13 mouse cellular contexts compared by ENCODE assay signal in genomic region chr6:57106358-57106757, GRCm38 (mm10). TPM values are rescaled to one million over a fixed set of nuclear protein-coding genes. Genes with fewer than 3 reads are reported as not detected.
DNase-seq lines count a peak whose midpoint lies in the region; ATAC-seq and TF ChIP-seq lines count a peak whose summit lies in the region.
"Had no signal": no experiment of that assay in that cellular context is flagged by ENCODE, and none has a peak within 500 bp of the region (broad histone marks: within the 10 kb centered on the region; RNA-seq: fewer than 3 reads in every experiment).

No protein-coding gene starts in this region.

- H3K4me1 ChIP-seq in embryonic facial prominence, embryonic 11.5 days (ENCODE audit: control insufficient read depth, insufficient read depth, low read length), result no peaks in the 10 kb centered on the region
- no peaks in the 10 kb centered on the region for H3K4me1 ChIP-seq in embryonic facial prominence, embryonic 10.5 days
- no peaks in the 10 kb centered on the region for H3K4me1 ChIP-seq in midbrain, embryonic 14.5 days (ENCODE audit: control insufficient read depth, insufficient read depth, low read length)
- H3K4me1 ChIP-seq in midbrain, embryonic 13.5 days (replicated peaks), result no peaks in the 10 kb centered on the region
- no peaks in the 10 kb centered on the region for H3K4me1 ChIP-seq in stomach, postnatal 0 days (replicated peaks; ENCODE audit: control insufficient read depth, insufficient read depth)

- H3K4me2 ChIP-seq in embryonic facial prominence, embryonic 11.5 days (ENCODE audit: low read depth, low read length), result no peak overlapping the region
- H3K4me2 ChIP-seq in midbrain, embryonic 14.5 days (ENCODE audit: low read length), result no peak overlapping the region
- no peak overlapping the region for H3K4me2 ChIP-seq in midbrain, embryonic 13.5 days (replicated peaks)
- no peak overlapping the region for H3K4me2 ChIP-seq in stomach, postnatal 0 days (replicated peaks; ENCODE audit: low read depth)

- H3K9ac ChIP-seq in embryonic facial prominence, embryonic 11.5 days (replicated peaks; ENCODE audit: low read length), result no peak overlapping the region
- H3K9ac ChIP-seq in midbrain, embryonic 14.5 days (replicated peaks; ENCODE audit: low read length), result no peak overlapping the region
- H3K9ac ChIP-seq in midbrain, embryonic 13.5 days (replicated peaks), result no peak overlapping the region
- H3K9ac ChIP-seq in stomach, postnatal 0 days (ENCODE audit: low read length), result no peak overlapping the region

- no peak overlapping the region for H3K27ac ChIP-seq in embryonic facial prominence, embryonic 11.5 days (replicated peaks; ENCODE audit: low read depth, low read length)
- H3K27ac ChIP-seq in embryonic facial prominence, embryonic 10.5 days (replicated peaks), result no peak overlapping the region
- H3K27ac ChIP-seq in midbrain, embryonic 14.5 days (replicated peaks; ENCODE audit: low read depth, low read length), result no peak overlapping the region
- no peak overlapping the region for H3K27ac ChIP-seq in midbrain, embryonic 13.5 days
- no peak overlapping the region for H3K27ac ChIP-seq in stomach, postnatal 0 days (replicated peaks)

- ATAC-seq in embryonic facial prominence, embryonic 11.5 days (replicated peaks; ENCODE audit: insufficient number of reproducible peaks, low FRiP score, low TSS enrichment, low read depth), result no peak
- no peak for ATAC-seq in midbrain, embryonic 14.5 days (ENCODE audit: low FRiP score, low TSS enrichment)
- ATAC-seq in midbrain, embryonic 13.5 days, result no peak
- no peak for ATAC-seq in stomach, postnatal 0 days (ENCODE audit: low FRiP score, low TSS enrichment)
- no peak for ATAC-seq in activated CD4-positive, CD25-positive, alpha-beta regulatory T cell, adult 4 months

- no peak for TF ChIP-seq EP300 in stomach, postnatal 0 days (optimal IDR thresholded peaks at IDR 0.05)

- H3K27me3 ChIP-seq in embryonic facial prominence, embryonic 11.5 days (ENCODE audit: control insufficient read depth, insufficient read depth, low read length), result no peaks in the 10 kb centered on the region
- no peaks in the 10 kb centered on the region for H3K27me3 ChIP-seq in embryonic facial prominence, embryonic 10.5 days (replicated peaks; ENCODE audit: low read depth, poor library complexity, severe bottlenecking)
- H3K27me3 ChIP-seq in midbrain, embryonic 14.5 days (ENCODE audit: control insufficient read depth, insufficient read depth, low read length), result no peaks in the 10 kb centered on the region
- H3K27me3 ChIP-seq in midbrain, embryonic 13.5 days, result no peaks in the 10 kb centered on the region
- no peaks in the 10 kb centered on the region for H3K27me3 ChIP-seq in stomach, postnatal 0 days (ENCODE audit: control insufficient read depth, insufficient read depth, low read length)

- no peaks in the 10 kb centered on the region for H3K9me3 ChIP-seq in embryonic facial prominence, embryonic 11.5 days (replicated peaks; ENCODE audit: control insufficient read depth, low read length)
- H3K9me3 ChIP-seq in embryonic facial prominence, embryonic 10.5 days, result no peaks in the 10 kb centered on the region
- no peaks in the 10 kb centered on the region for H3K9me3 ChIP-seq in midbrain, embryonic 14.5 days (ENCODE audit: control insufficient read depth, low read length)
- H3K9me3 ChIP-seq in midbrain, embryonic 13.5 days, result no peaks in the 10 kb centered on the region
- H3K9me3 ChIP-seq in stomach, postnatal 0 days (ENCODE audit: control insufficient read depth, low read length), result no peaks in the 10 kb centered on the region

- peak; percentile 59 for TF ChIP-seq CTCF in stomach, postnatal 0 days (IDR thresholded peaks at IDR 0.05; ENCODE audit: low read depth)

- peak; percentile 1 for DNase-seq in embryonic facial prominence, embryonic 11.5 days (ENCODE audit: low spot score)
- no peak for DNase-seq in embryonic facial prominence, embryonic 10.5 days (ENCODE audit: low spot score)
- peak; percentile 2 for DNase-seq in midbrain, embryonic 14.5 days
- DNase-seq in embryo, embryonic 10 days (ENCODE audit: low spot score), result peak; percentile 12
- DNase-seq in stomach, postnatal 0 days (ENCODE audit: low spot score), result no peak
- no peak for DNase-seq in layer of hippocampus, postnatal 36 days
- DNase-seq: adrenal gland, postnatal 10 days; gastrocnemius, postnatal 36 days; heart, postnatal 4 days; kidney, postnatal 25 days had no signal

- no peak overlapping the region for H3K4me3 ChIP-seq in embryonic facial prominence, embryonic 11.5 days (ENCODE audit: low read depth, low read length)
- no peak overlapping the region for H3K4me3 ChIP-seq in embryonic facial prominence, embryonic 10.5 days
- H3K4me3 ChIP-seq in midbrain, embryonic 14.5 days (replicated peaks; ENCODE audit: low read depth, low read length), result no peak overlapping the region
- H3K4me3 ChIP-seq in midbrain, embryonic 13.5 days (replicated peaks), result no peak overlapping the region
- H3K4me3 ChIP-seq in stomach, postnatal 0 days (ENCODE audit: low read depth, low read length), result no peak overlapping the region

- WGBS in embryonic facial prominence, embryonic 11.5 days, result 66% methylated on average over 1 of the region's 1 CpGs
- 71% methylated on average over 1 of the region's 1 CpGs for WGBS in embryonic facial prominence, embryonic 10.5 days
- WGBS in midbrain, embryonic 14.5 days, result 73% methylated on average over 1 of the region's 1 CpGs
- WGBS in midbrain, embryonic 13.5 days, result 64% methylated on average over 1 of the region's 1 CpGs
- WGBS in stomach, postnatal 0 days, result 67% methylated on average over 1 of the region's 1 CpGs

- H3K36me3 ChIP-seq in embryonic facial prominence, embryonic 11.5 days (replicated peaks; ENCODE audit: control insufficient read depth, insufficient read depth, low read depth, low read length), result no peaks in the 10 kb centered on the region
- H3K36me3 ChIP-seq in embryonic facial prominence, embryonic 10.5 days (replicated peaks), result no peaks in the 10 kb centered on the region
- no peaks in the 10 kb centered on the region for H3K36me3 ChIP-seq in midbrain, embryonic 14.5 days (ENCODE audit: control insufficient read depth, insufficient read depth, low read length)
- H3K36me3 ChIP-seq in midbrain, embryonic 13.5 days, result no peaks in the 10 kb centered on the region
- H3K36me3 ChIP-seq in stomach, postnatal 0 days (ENCODE audit: control insufficient read depth, insufficient read depth, low read length), result no peaks in the 10 kb centered on the region

RNA-seq across cellular contexts. Expression of gene Vmn1r10, which starts 2.9 kb away (rescaled TPM):
- not detected in 2 replicates for polyA plus RNA-seq in embryonic facial prominence, embryonic 11.5 days (2014; fragmentation: Nextera tagmentation; extraction: Ambion mirVana)
- polyA plus RNA-seq in embryonic facial prominence, embryonic 10.5 days (2016; fragmentation: Nextera tagmentation; extraction: Ambion mirVana), result not detected in 2 replicates
- polyA plus RNA-seq in midbrain, embryonic 14.5 days (2014; fragmentation: Nextera tagmentation; extraction: Ambion mirVana), result not detected in 2 replicates
- not detected in 2 replicates for polyA plus RNA-seq in midbrain, embryonic 13.5 days (2015; fragmentation: Nextera tagmentation; extraction: Ambion mirVana)
- polyA plus RNA-seq in stomach, postnatal 0 days (2015; fragmentation: Nextera tagmentation; extraction: Ambion mirVana), result not detected in 2 replicates
- not detected for polyA plus RNA-seq in activated CD4-positive, CD25-positive, alpha-beta regulatory T cell, adult 4 months (2017; shearing (Covaris generic))
- not detected for total RNA-seq in layer of hippocampus, postnatal 36 days (2021)
- total RNA-seq: adrenal gland, postnatal 10 days; gastrocnemius, postnatal 36 days; heart, postnatal 4 days had no signal
- polyA plus RNA-seq: limb, embryonic 11.5 days had no signal

RNA-seq across cellular contexts. Expression of gene Vmn1r11, which starts 26.9 kb away (rescaled TPM):
- not detected in 2 replicates for polyA plus RNA-seq in embryonic facial prominence, embryonic 11.5 days (2014; fragmentation: Nextera tagmentation; extraction: Ambion mirVana)
- not detected in 2 replicates for polyA plus RNA-seq in embryonic facial prominence, embryonic 10.5 days (2016; fragmentation: Nextera tagmentation; extraction: Ambion mirVana)
- polyA plus RNA-seq in midbrain, embryonic 14.5 days (2014; fragmentation: Nextera tagmentation; extraction: Ambion mirVana), result not detected in 2 replicates
- not detected in 2 replicates for polyA plus RNA-seq in midbrain, embryonic 13.5 days (2015; fragmentation: Nextera tagmentation; extraction: Ambion mirVana)
- polyA plus RNA-seq in stomach, postnatal 0 days (2015; fragmentation: Nextera tagmentation; extraction: Ambion mirVana), result not detected in 2 replicates
- not detected for polyA plus RNA-seq in activated CD4-positive, CD25-positive, alpha-beta regulatory T cell, adult 4 months (2017; shearing (Covaris generic))
- total RNA-seq in layer of hippocampus, postnatal 36 days (2021), result not detected
- total RNA-seq: adrenal gland, postnatal 10 days; gastrocnemius, postnatal 36 days; heart, postnatal 4 days had no signal
- polyA plus RNA-seq: limb, embryonic 11.5 days had no signal

RNA-seq across cellular contexts. Expression of gene Vmn1r9, which starts 39.8 kb away (rescaled TPM):
- not detected in 2 replicates for polyA plus RNA-seq in embryonic facial prominence, embryonic 11.5 days (2014; fragmentation: Nextera tagmentation; extraction: Ambion mirVana)
- not detected in 2 replicates for polyA plus RNA-seq in embryonic facial prominence, embryonic 10.5 days (2016; fragmentation: Nextera tagmentation; extraction: Ambion mirVana)
- polyA plus RNA-seq in midbrain, embryonic 14.5 days (2014; fragmentation: Nextera tagmentation; extraction: Ambion mirVana), result not detected in 2 replicates
- not detected in 2 replicates for polyA plus RNA-seq in midbrain, embryonic 13.5 days (2015; fragmentation: Nextera tagmentation; extraction: Ambion mirVana)
- not detected in 2 replicates for polyA plus RNA-seq in stomach, postnatal 0 days (2015; fragmentation: Nextera tagmentation; extraction: Ambion mirVana)
- not detected for polyA plus RNA-seq in activated CD4-positive, CD25-positive, alpha-beta regulatory T cell, adult 4 months (2017; shearing (Covaris generic))
- total RNA-seq in layer of hippocampus, postnatal 36 days (2021), result not detected
- total RNA-seq: adrenal gland, postnatal 10 days; gastrocnemius, postnatal 36 days; heart, postnatal 4 days had no signal
- polyA plus RNA-seq: limb, embryonic 11.5 days had no signal

RNA-seq across cellular contexts. Expression of gene Vmn1r12, which starts 50.4 kb away (rescaled TPM):
- not detected in 2 replicates for polyA plus RNA-seq in embryonic facial prominence, embryonic 11.5 days (2014; fragmentation: Nextera tagmentation; extraction: Ambion mirVana)
- not detected in 2 replicates for polyA plus RNA-seq in embryonic facial prominence, embryonic 10.5 days (2016; fragmentation: Nextera tagmentation; extraction: Ambion mirVana)
- not detected in 2 replicates for polyA plus RNA-seq in midbrain, embryonic 14.5 days (2014; fragmentation: Nextera tagmentation; extraction: Ambion mirVana)
- polyA plus RNA-seq in midbrain, embryonic 13.5 days (2015; fragmentation: Nextera tagmentation; extraction: Ambion mirVana), result not detected in 2 replicates
- not detected in 2 replicates for polyA plus RNA-seq in stomach, postnatal 0 days (2015; fragmentation: Nextera tagmentation; extraction: Ambion mirVana)
- polyA plus RNA-seq in activated CD4-positive, CD25-positive, alpha-beta regulatory T cell, adult 4 months (2017; shearing (Covaris generic)), result not detected
- not detected for total RNA-seq in layer of hippocampus, postnatal 36 days (2021)
- total RNA-seq: adrenal gland, postnatal 10 days; gastrocnemius, postnatal 36 days; heart, postnatal 4 days had no signal
- polyA plus RNA-seq: limb, embryonic 11.5 days had no signal

Comparison
In these comparisons a context has a peak if more than half of its experiments do, and no peak if none do; other contexts are left out.
1. DNase-seq: peak in embryonic facial prominence, embryonic 11.5 days (single experiment), midbrain, embryonic 14.5 days (single experiment) and embryo, embryonic 10 days (single experiment); none in embryonic facial prominence, embryonic 10.5 days (single experiment), stomach, postnatal 0 days (single experiment) and layer of hippocampus, postnatal 36 days (0 of 2).